Mouse (Mus musculus) CH12.LX (cell line): ENCODE measurements at regions not wholly inside any gene's neighbourhood (a gene's known extent, or its start where the extent isn't known, plus 50 kb on each side); places are given as distances from the start of the nearest gene placed in this dataset.

Source experiments
- DNase-seq: peaks from one replicate; pipeline ENCODE4 v3.0.0-alpha.2; 2013; ENCODE audit errors: extremely low read depth
- H3K27ac ChIP-seq: 2 replicates; pipeline ENCODE4 v1.5.1; 2012; ENCODE audit warnings: low read depth, mild to moderate bottlenecking, control low read depth, moderate library complexity; ENCODE audit not compliant: insufficient read depth
- H3K27me3 ChIP-seq: replicated peaks from 2 replicates; pipeline ENCODE3; 2012; ENCODE audit warnings: inconsistent platforms
- H3K36me3 ChIP-seq, 2 experiments: replicated peaks in 1 of 2; 2 replicates each; pipeline versions ENCODE3 to v1.6.1; 2012; ENCODE audit warnings: inconsistent platforms in 1 of 2, low read length in 1 of 2, mild to moderate bottlenecking in 1 of 2, mixed read lengths in 1 of 2, moderate library complexity in 1 of 2; ENCODE audit not compliant: control insufficient read depth in 1 of 2, insufficient read depth in 1 of 2
- H3K4me1 ChIP-seq, 2 experiments: 2 replicates each; pipeline ENCODE4 v1.6.1; 2012; ENCODE audit warnings: inconsistent platforms in 1 of 2, moderate library complexity in 1 of 2; ENCODE audit not compliant: insufficient read depth in 2 of 2, control insufficient read depth in 1 of 2
- H3K4me2 ChIP-seq: 2 replicates; pipeline ENCODE4 v1.6.1; 2012; ENCODE audit warnings: low read depth, mild to moderate bottlenecking, control low read depth; ENCODE audit not compliant: poor library complexity, insufficient read depth, severe bottlenecking
- H3K4me3 ChIP-seq, 3 experiments: fragments of 150-350 bp in 1 of 3; sonication (generic) in 1 of 3; replicated peaks in 1 of 3; 2 replicates each; pipeline versions ENCODE3 to v1.5.1; 2011 to 2012; ENCODE audit warnings: low read depth in 2 of 3, low read length in 2 of 3, mild to moderate bottlenecking in 2 of 3, moderate library complexity in 2 of 3, control low read depth in 1 of 3, improper control_type of control experiment in 1 of 3, inconsistent platforms in 1 of 3, mixed read lengths in 1 of 3; ENCODE audit not compliant: poor library complexity in 1 of 3
- H3K79me2 ChIP-seq: replicated peaks from 2 replicates; pipeline ENCODE4 v1.6.1; 2012; ENCODE audit warnings: mild to moderate bottlenecking, moderate library complexity; ENCODE audit not compliant: control insufficient read depth, poor library complexity, insufficient read depth, severe bottlenecking; ENCODE audit errors: extremely low read depth
- H3K9ac ChIP-seq: 2 replicates; pipeline ENCODE4 v1.6.1; 2012; ENCODE audit warnings: low read depth, mild to moderate bottlenecking, control low read depth, moderate library complexity; ENCODE audit not compliant: insufficient read depth
- H3K9me3 ChIP-seq: replicated peaks from 2 replicates; pipeline ENCODE3; 2012; ENCODE audit warnings: low read length, inconsistent platforms, mixed read lengths
- CHD1 ChIP-seq: IDR thresholded peaks from 2 replicates; pipeline ENCODE4 v1.6.1; 2012; ENCODE audit warnings: low read depth, low read length, improper control_type of control experiment, inconsistent platforms
- CHD2 ChIP-seq: IDR thresholded peaks from 2 replicates; pipeline ENCODE4 v1.6.1; 2011; ENCODE audit warnings: low read length, improper control_type of control experiment
- CTCF ChIP-seq, 2 experiments: IDR thresholded peaks in 1 of 2; conservative IDR thresholded peaks in 1 of 2; 2 replicates each; pipeline ENCODE4 v1.5.1; 2011 to 2012; ENCODE audit warnings: low read depth in 2 of 2, low read length in 2 of 2, improper control_type of control experiment in 1 of 2, inconsistent platforms in 1 of 2, mild to moderate bottlenecking in 1 of 2, moderate library complexity in 1 of 2
- EP300 ChIP-seq: IDR thresholded peaks from 2 replicates; pipeline ENCODE4 v1.6.1; 2011; ENCODE audit warnings: low read length, improper control_type of control experiment
- HCFC1 ChIP-seq: IDR thresholded peaks from 2 replicates; pipeline ENCODE4 v1.6.1; 2012; ENCODE audit warnings: low read depth, mild to moderate bottlenecking, inconsistent platforms, low read length, improper control_type of control experiment
- IRF4 ChIP-seq: IDR thresholded peaks from 2 replicates; pipeline ENCODE4 v1.6.1; 2014; ENCODE audit warnings: low read depth, mild to moderate bottlenecking, inconsistent platforms, low read length, improper control_type of control experiment
- JUN ChIP-seq: IDR thresholded peaks from 2 replicates; pipeline ENCODE4 v1.6.1; 2011; ENCODE audit warnings: low read depth, mild to moderate bottlenecking, low read length, improper control_type of control experiment, moderate library complexity; ENCODE audit not compliant: insufficient read depth
- JUND ChIP-seq: conservative IDR thresholded peaks from 2 replicates; pipeline ENCODE4 v1.6.1; 2011; ENCODE audit warnings: low read depth, low read length, improper control_type of control experiment
- MAX ChIP-seq: IDR thresholded peaks from 2 replicates; pipeline ENCODE4 v1.6.1; 2011; ENCODE audit warnings: low read length, improper control_type of control experiment
- MAZ ChIP-seq: IDR thresholded peaks from 2 replicates; pipeline ENCODE4 v1.6.1; 2012; ENCODE audit warnings: low read depth, mild to moderate bottlenecking, inconsistent platforms, low read length, improper control_type of control experiment, moderate library complexity
- MXI1 ChIP-seq: IDR thresholded peaks from 2 replicates; pipeline ENCODE4 v1.6.1; 2011; ENCODE audit warnings: mild to moderate bottlenecking, low read depth, low read length, improper control_type of control experiment
- NRF1 ChIP-seq: IDR thresholded peaks from 2 replicates; pipeline ENCODE4 v1.6.1; 2014; ENCODE audit warnings: low read depth, mild to moderate bottlenecking, inconsistent platforms, low read length, improper control_type of control experiment, moderate library complexity
- PAX5 ChIP-seq: IDR thresholded peaks from 2 replicates; pipeline ENCODE4 v1.6.1; 2012; ENCODE audit warnings: low read length, inconsistent platforms, mixed read lengths
- RAD21 ChIP-seq: IDR thresholded peaks from 2 replicates; pipeline ENCODE4 v1.6.1; 2011; ENCODE audit warnings: low read depth, mild to moderate bottlenecking, low read length, improper control_type of control experiment, moderate library complexity
- UBTF ChIP-seq: IDR thresholded peaks from 2 replicates; pipeline ENCODE4 v1.6.1; 2012; ENCODE audit warnings: low read depth, mild to moderate bottlenecking, inconsistent platforms, low read length, improper control_type of control experiment, moderate library complexity
- USF1 ChIP-seq: IDR thresholded peaks from 2 replicates; pipeline ENCODE4 v1.6.1; 2014; ENCODE audit warnings: low read depth, mild to moderate bottlenecking, inconsistent platforms, low read length, improper control_type of control experiment
- ZC3H11A ChIP-seq: IDR thresholded peaks from 2 replicates; pipeline ENCODE4 v1.6.1; 2012; ENCODE audit warnings: low read depth, mild to moderate bottlenecking, inconsistent platforms, low read length, improper control_type of control experiment
- dilution Hi-C: fragments of 300-500 bp; cut with MboI; formaldehyde crosslinking; loops from 2 replicates; pipeline ENCODE4 v1.14.3; 2020; ENCODE audit warnings: low sequenced_read_pairs; ENCODE audit not compliant: extremely low pct_unique_long_range_greater_than_20kb, extremely low pct_ligation_motif_present
- in situ Hi-C: fragments of 300-500 bp; cut with MboI; formaldehyde crosslinking; loops from 3 replicates; pipeline ENCODE4 v1.14.3; 2019; ENCODE audit warnings: low sequenced_read_pairs, low pct_ligation_motif_present, low pct_unique_long_range_greater_than_20kb, mixed read lengths

GRCm38 (mm10) chr11:38117741-38118140 lies 882.0 kb upstream of the Tenm2 start:
- no peak for DNase-seq
- dilution Hi-C loops: no loop called here
- Histone ChIP-seq H3K4me1 (no peaks in the 10 kb centered on the region), H3K4me3 (no peak overlapping the region), H3K9ac (no peak overlapping the region), H3K9me3 (peaks cover 48% of the 10 kb centered on the region), H3K79me2 (no peaks in the 10 kb centered on the region), H3K27ac (no peak overlapping the region), H3K27me3 (no peaks in the 10 kb centered on the region), H3K4me2 (no peak overlapping the region), H3K36me3 (no peaks in the 10 kb centered on the region)
- TF ChIP-seq PAX5 (no peak), MXI1 (no peak), MAX (no peak), JUND (no peak), MAZ (no peak), EP300 (no peak), RAD21 (no peak), CTCF (conservative IDR thresholded peaks at IDR 0.05 in 1 of 2, IDR thresholded peaks at IDR 0.05 in 1 of 2; ENCODE audit: low read depth in 2 of 2, low read length in 2 of 2) (no peak), USF1 (no peak)
- in situ Hi-C loops: no loop called here

GRCm38 (mm10) chr11:38092202-38092601 lies 856.4 kb upstream of the Tenm2 start:
- H3K9me3 ChIP-seq: peaks cover 39% of the 10 kb centered on the region
- H3K9ac ChIP-seq: no peak overlapping the region
- H3K4me2 ChIP-seq: no peak overlapping the region
- dilution Hi-C loops (no loop called here), in situ Hi-C loops (no loop called here)
- no peaks in the 10 kb centered on the region for H3K27me3 ChIP-seq
- H3K4me3 ChIP-seq: no peak overlapping the region
- TF ChIP-seq RAD21: no peak
- TF ChIP-seq HCFC1: no peak
- TF ChIP-seq UBTF: no peak
- TF ChIP-seq CHD2: no peak
- TF ChIP-seq MAX: no peak
- no peak for TF ChIP-seq USF1
- TF ChIP-seq CHD1: no peak
- no peak for TF ChIP-seq PAX5
- TF ChIP-seq CTCF (conservative IDR thresholded peaks at IDR 0.05 in 1 of 2, IDR thresholded peaks at IDR 0.05 in 1 of 2; ENCODE audit: low read depth in 2 of 2, low read length in 2 of 2): no peak
- TF ChIP-seq NRF1: no peak
- no peak for TF ChIP-seq ZC3H11A
- no peak for TF ChIP-seq JUN
- TF ChIP-seq IRF4: no peak
- no peaks in the 10 kb centered on the region for H3K4me1 ChIP-seq
- no peaks in the 10 kb centered on the region for H3K36me3 ChIP-seq
- no peaks in the 10 kb centered on the region for H3K79me2 ChIP-seq
- no peak for DNase-seq
- no peak overlapping the region for H3K27ac ChIP-seq
